Mouse (Mus musculus) thymus, adult 2 months (tissue): ENCODE results near the gene Ndufs6. TPM values are rescaled to one million over a fixed set of nuclear protein-coding genes. Genes with fewer than 3 reads are reported as not detected.
A peak's percentile ranks its signal among the peaks of the same experiment; 100 is the strongest.

ENCODE experiments used
- DNase-seq: peaks from one replicate; pipeline ENCODE4 v3.0.0; 2021
- H3K27ac ChIP-seq: fragments of 200-500 bp; 2 replicates; pipeline ENCODE4 v1.5.1; 2012; ENCODE audit warnings: low read length, control low read depth; ENCODE audit not compliant: control insufficient read depth, insufficient read depth
- H3K27me3 ChIP-seq: fragments of 200-500 bp; 2 replicates; pipeline ENCODE4 v1.6.1; 2012; ENCODE audit warnings: mild to moderate bottlenecking, low read length, moderate library complexity, mixed read lengths; ENCODE audit not compliant: control insufficient read depth, insufficient read depth
- H3K36me3 ChIP-seq: fragments of 200-500 bp; 2 replicates; pipeline ENCODE4 v1.6.1; 2012; ENCODE audit warnings: mild to moderate bottlenecking, low read length, moderate library complexity; ENCODE audit not compliant: control insufficient read depth, insufficient read depth
- H3K4me1 ChIP-seq: fragments of 200-500 bp; replicated peaks from 2 replicates; pipeline ENCODE4 v1.6.1; 2012; ENCODE audit warnings: low read length; ENCODE audit not compliant: control insufficient read depth, insufficient read depth
- H3K4me3 ChIP-seq: fragments of 200-500 bp; 2 replicates; pipeline ENCODE4 v1.5.1; 2012; ENCODE audit warnings: mild to moderate bottlenecking, low read length, control low read depth, moderate library complexity; ENCODE audit not compliant: control insufficient read depth, insufficient read depth
- CTCF ChIP-seq: fragments of 200-500 bp; IDR thresholded peaks from 2 replicates; pipeline ENCODE4 v1.5.1; 2012; ENCODE audit warnings: mild to moderate bottlenecking, control low read depth, low read length, moderate library complexity, borderline replicate concordance; ENCODE audit not compliant: control insufficient read depth, poor library complexity, insufficient read depth; ENCODE audit errors: extremely low read depth
- POLR2A ChIP-seq: fragments of 200-500 bp; IDR thresholded peaks from 2 replicates; pipeline ENCODE4 v1.6.1; 2012; ENCODE audit warnings: mild to moderate bottlenecking, low read length, control low read depth, moderate library complexity; ENCODE audit not compliant: control insufficient read depth, poor library complexity, insufficient read depth; ENCODE audit errors: extremely low read depth
- WGBS: fragments of 180-500 bp; shearing (Covaris S2); methylation state at CpG from one replicate; pipeline ENCODE4 v1.1.7; 2018; 5-methylcytosine and 5-hydroxymethylcytosine counted together
- polyA plus RNA-seq: library from polyadenylated mRNA; depleted of rRNA; stranded (reverse); fragments of >200 nt; gene quantifications from 2 replicates; pipeline ENCODE4 v1.2.3, GENCODE M21; 2012

Gene Ndufs6
- polyA plus RNA-seq, 1 experiment = 98.2 TPM

DNA sequence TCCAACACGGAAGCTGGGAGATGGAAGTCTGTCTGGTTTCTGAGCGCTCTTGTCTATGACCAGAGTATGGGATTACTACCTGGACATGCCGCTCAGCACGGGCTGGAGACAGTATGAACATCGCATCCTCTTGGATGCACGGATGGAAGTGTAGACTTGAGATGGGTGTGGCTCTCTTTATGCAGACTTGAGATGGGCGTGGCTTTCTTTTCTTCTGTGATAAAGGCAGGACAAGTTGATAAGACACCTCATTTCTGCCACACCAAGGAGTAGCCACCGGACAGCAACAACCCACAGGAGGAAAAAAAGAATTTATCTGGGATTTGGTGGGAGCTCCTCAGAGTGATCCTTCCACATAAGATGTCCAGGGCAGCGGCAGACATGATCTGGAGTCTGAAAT is 22.4 kb upstream of the Ndufs6 start:
- H3K4me3 ChIP-seq = no peak overlapping the region
- no peaks in the 10 kb centered on the region for H3K4me1 ChIP-seq
- H3K36me3 ChIP-seq = no peaks in the 10 kb centered on the region
- 89% methylated on average over 9 of the region's 9 CpGs for WGBS
- no peak for DNase-seq
- TF ChIP-seq CTCF (no peak), POLR2A (no peak)
- no peaks in the 10 kb centered on the region for H3K27me3 ChIP-seq
- no peak overlapping the region for H3K27ac ChIP-seq

DNA sequence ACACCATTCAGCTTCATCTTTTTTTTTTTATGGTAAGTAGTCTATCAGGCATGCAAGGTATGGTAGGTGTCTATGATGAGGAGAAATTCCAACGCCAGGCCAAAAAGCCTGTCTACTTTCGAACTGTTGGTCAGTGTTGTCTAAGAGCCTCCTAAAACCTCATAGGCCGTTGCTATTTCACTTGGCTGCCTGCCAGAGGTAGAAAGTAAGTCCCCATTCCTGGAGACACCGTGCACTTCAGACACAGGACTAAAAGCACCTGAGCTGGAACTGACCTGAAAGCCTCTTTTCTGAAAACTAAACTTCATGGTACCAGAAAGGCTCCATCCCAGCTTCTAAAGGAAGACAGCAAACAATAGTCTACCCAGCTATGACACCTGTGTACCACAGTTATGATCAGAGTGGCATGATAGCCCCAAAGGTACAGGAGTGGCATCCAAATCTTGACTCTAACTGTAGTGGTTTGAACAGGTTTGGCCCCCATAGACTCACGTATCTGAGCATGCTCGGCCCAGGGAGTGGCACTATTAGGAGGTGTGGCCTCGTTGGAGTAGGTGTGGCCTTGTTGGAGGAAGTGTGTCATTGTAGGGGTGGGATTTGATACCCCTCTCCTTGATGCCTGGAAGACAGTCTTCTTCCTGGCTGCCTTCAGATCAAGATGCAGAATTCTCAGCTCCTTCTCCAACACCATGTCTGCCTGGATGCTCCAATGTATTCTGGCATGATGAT is 19.7 kb upstream of the Ndufs6 start:
- H3K27me3 ChIP-seq = no peaks in the 10 kb centered on the region
- TF ChIP-seq CTCF = no peak
- no peak for TF ChIP-seq POLR2A
- no peak overlapping the region for H3K27ac ChIP-seq
- no peak overlapping the region for H3K4me3 ChIP-seq
- H3K36me3 ChIP-seq = no peaks in the 10 kb centered on the region
- DNase-seq = no peak
- WGBS = 84% methylated on average over 7 of the region's 7 CpGs
- no peaks in the 10 kb centered on the region for H3K4me1 ChIP-seq

DNA sequence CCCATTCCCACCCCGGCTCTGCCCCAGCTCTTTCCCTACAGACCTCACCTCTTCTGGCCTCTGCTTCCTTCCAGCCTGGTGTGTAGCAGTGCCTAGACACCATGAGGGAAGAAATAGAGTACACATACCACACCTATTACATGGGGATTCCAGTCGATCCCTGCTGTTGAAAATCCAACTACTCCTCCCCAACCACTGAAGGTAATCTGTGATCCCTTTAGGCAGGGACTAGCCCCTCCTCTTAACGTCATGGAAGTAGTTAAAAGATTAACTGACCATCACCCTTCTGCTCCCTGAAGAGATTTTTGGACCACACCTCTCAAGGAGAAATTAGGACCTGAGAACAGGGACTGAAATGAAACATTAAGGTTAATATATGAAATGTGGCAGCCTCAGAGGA is 18.8 kb upstream of the Ndufs6 start:
- no peak for DNase-seq
- H3K4me1 ChIP-seq = no peaks in the 10 kb centered on the region
- no peaks in the 10 kb centered on the region for H3K36me3 ChIP-seq
- H3K27ac ChIP-seq = no peak overlapping the region
- TF ChIP-seq CTCF (no peak), POLR2A (no peak)
- no peaks in the 10 kb centered on the region for H3K27me3 ChIP-seq
- 82% methylated on average over 3 of the region's 3 CpGs for WGBS
- no peak overlapping the region for H3K4me3 ChIP-seq

DNA sequence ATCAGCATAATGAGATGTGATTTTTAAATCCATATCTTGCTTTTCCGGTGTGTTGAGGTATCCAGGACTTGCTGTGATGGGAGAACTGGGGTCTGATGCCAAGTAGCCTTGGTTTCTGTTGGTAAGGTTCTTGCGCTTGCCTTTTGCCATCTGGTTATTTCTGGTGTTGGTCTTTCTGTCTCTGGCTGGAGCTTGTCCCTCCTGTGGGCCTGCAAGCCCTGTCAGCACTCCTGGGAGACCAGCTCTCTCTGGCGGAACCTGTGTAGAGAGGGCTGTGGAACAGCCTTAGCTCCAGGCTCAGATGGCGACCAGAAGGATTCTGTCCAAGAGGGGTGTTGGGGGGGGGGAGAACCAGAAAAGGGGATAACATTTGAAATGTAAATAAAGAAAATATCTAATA is 18.4 kb upstream of the Ndufs6 start:
- H3K4me1 ChIP-seq = no peaks in the 10 kb centered on the region
- 95% methylated on average over 4 of the region's 4 CpGs for WGBS
- H3K27ac ChIP-seq = no peak overlapping the region
- no peak overlapping the region for H3K4me3 ChIP-seq
- TF ChIP-seq CTCF = no peak
- no peaks in the 10 kb centered on the region for H3K36me3 ChIP-seq
- no peak for DNase-seq
- H3K27me3 ChIP-seq = no peaks in the 10 kb centered on the region

DNA sequence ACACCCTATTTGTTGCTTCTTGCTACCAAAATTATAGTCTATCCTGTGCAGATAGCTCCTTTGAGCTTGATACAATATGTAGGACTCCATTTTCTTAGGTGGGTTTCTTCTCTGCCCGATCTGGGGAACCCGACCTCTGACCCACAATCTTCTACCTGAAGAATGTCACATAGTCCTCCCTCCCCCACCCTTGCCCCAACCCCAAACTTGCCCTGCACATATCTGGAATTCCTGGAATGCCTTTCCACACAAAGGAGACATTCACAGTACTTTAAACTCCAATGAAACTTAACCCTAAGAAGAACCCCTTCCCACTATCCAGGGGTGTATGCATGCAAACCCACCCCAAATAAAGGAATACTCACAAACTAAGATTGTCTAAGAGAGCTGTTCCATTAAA is 17.8 kb upstream of the Ndufs6 start:
- DNase-seq = no peak
- Histone ChIP-seq H3K36me3 (no peaks in the 10 kb centered on the region), H3K4me3 (no peak overlapping the region), H3K27ac (no peak overlapping the region), H3K4me1 (no peaks in the 10 kb centered on the region), H3K27me3 (no peaks in the 10 kb centered on the region)
- no peak for TF ChIP-seq CTCF
- no peak for TF ChIP-seq POLR2A
- WGBS = 76% methylated on average over 2 of the region's 2 CpGs

DNA sequence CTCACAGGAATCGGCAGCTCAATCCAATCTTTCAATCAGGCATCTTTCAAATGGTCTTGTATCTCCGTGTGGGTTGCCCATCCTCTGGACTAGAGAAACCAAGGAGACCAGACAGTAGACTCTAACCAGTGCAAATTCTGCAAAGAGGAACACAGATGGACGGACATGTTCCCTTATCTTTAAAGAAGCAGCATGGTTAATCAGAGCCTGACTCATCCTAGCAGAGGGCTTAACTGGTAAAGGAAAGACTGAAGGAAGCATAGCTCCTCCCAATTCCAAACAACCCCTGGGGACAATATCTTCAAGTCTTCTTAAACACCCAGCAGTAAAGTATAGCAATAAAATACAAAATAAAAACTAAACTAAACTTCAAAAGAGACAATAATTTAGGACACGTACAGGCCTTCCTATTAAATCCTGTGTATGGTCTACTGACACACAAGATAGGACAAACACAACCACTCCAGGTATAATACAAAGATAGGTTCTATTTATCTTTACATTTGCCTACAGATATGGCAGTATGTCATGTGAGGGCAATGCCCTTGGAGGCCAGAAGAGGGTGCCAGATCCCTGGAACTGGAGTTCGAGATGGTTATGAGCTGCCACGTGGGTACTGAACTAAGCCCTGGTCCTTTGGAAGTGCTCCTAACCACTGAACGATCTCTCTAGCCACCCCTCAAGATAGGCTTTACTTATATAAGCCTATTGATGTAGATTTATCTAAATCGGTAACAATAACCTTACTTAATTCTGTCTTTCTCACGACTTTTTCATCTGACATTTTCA is 17.0 kb upstream of the Ndufs6 start:
- Histone ChIP-seq H3K4me3 (no peak overlapping the region), H3K36me3 (no peaks in the 10 kb centered on the region), H3K27me3 (no peaks in the 10 kb centered on the region), H3K27ac (no peak overlapping the region), H3K4me1 (no peaks in the 10 kb centered on the region)
- no peak for TF ChIP-seq CTCF
- no peak for TF ChIP-seq POLR2A
- peak; percentile 42 for DNase-seq
- WGBS = 75% methylated on average over 9 of the region's 9 CpGs
